In the genomic region with DNA sequence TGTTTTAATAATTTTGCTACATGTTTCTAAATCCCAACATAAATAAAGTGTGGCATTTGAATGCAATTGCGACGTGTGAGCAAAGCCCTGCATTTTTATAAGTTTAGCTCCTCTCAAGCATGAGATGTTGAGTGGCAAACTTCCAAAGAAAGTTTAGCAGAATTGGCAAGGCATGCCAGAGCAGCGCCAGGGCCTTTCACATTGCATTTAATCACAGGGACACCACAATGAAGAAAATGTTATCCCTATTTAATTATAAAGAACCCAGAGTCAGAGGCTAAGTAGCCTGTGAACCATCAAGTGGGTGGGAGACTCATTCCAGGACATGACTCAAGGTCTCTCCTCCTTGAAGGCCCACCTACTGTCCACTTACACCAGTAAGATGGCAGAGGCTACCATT, we compare ENCODE assay signal across 20 mouse cellular contexts. TPM values are rescaled to one million over a fixed set of nuclear protein-coding genes. Genes with fewer than 3 reads are reported as not detected.
A peak's percentile ranks its signal among the peaks of the same experiment; 100 is the strongest.
DNase-seq lines count a peak whose midpoint lies in the region; ATAC-seq and TF ChIP-seq lines count a peak whose summit lies in the region.
"Had no signal": no experiment of that assay in that cellular context is flagged by ENCODE, and none has a peak within 500 bp of the region (broad histone marks: within the 10 kb centered on the region; RNA-seq: fewer than 3 reads in every experiment).

No protein-coding gene starts in this region.

- TF ChIP-seq POLR2A in kidney, adult 2 months (IDR thresholded peaks at IDR 0.05; ENCODE audit: low read depth, low read length): no peak

- H3K4me1 ChIP-seq in forebrain, embryonic 13.5 days: peaks cover 7% of the 10 kb centered on the region; the same call in 1 of the 2 replicates
- no peaks in the 10 kb centered on the region for H3K4me1 ChIP-seq in forebrain, embryonic 10.5 days
- no peaks in the 10 kb centered on the region for H3K4me1 ChIP-seq in kidney, adult 2 months (ENCODE audit: control insufficient read depth, insufficient read depth, low read length)
- no peaks in the 10 kb centered on the region for H3K4me1 ChIP-seq in kidney, embryonic 16.5 days (ENCODE audit: insufficient read depth, low read length)
- no peaks in the 10 kb centered on the region for H3K4me1 ChIP-seq in liver, embryonic 11.5 days (replicated peaks; ENCODE audit: control insufficient read depth, insufficient read depth, low read length)
- H3K4me1 ChIP-seq: embryonic facial prominence, embryonic 15.5 days; liver, embryonic 12.5 days; midbrain, embryonic 10.5 days; neural tube, embryonic 13.5 days had no signal

- no peaks in the 10 kb centered on the region for H3K27me3 ChIP-seq in forebrain, embryonic 13.5 days
- H3K27me3 ChIP-seq in forebrain, embryonic 10.5 days (ENCODE audit: poor library complexity, severe bottlenecking): no peaks in the 10 kb centered on the region
- no peaks in the 10 kb centered on the region for H3K27me3 ChIP-seq in kidney, adult 2 months (replicated peaks; ENCODE audit: control insufficient read depth, insufficient read depth, low read length)
- H3K27me3 ChIP-seq in kidney, embryonic 16.5 days (ENCODE audit: insufficient read depth, low read length): no peaks in the 10 kb centered on the region
- H3K27me3 ChIP-seq in liver, embryonic 11.5 days (replicated peaks; ENCODE audit: control insufficient read depth, insufficient read depth, low read length): no peaks in the 10 kb centered on the region
- H3K27me3 ChIP-seq: embryonic facial prominence, embryonic 15.5 days; liver, embryonic 12.5 days; neural tube, embryonic 13.5 days had no signal

- no peak overlapping the region for H3K4me3 ChIP-seq in forebrain, embryonic 13.5 days
- H3K4me3 ChIP-seq in forebrain, embryonic 10.5 days: no peak overlapping the region
- H3K4me3 ChIP-seq in kidney, adult 2 months (ENCODE audit: insufficient read depth, low read depth, low read length): no peak overlapping the region
- no peak overlapping the region for H3K4me3 ChIP-seq in kidney, embryonic 16.5 days (ENCODE audit: low read length)
- H3K4me3 ChIP-seq in liver, embryonic 11.5 days (ENCODE audit: low read depth, low read length): no peak overlapping the region
- H3K4me3 ChIP-seq: embryonic facial prominence, embryonic 15.5 days; liver, embryonic 12.5 days; midbrain, embryonic 10.5 days; neural tube, embryonic 13.5 days had no signal

- ATAC-seq in forebrain, embryonic 13.5 days: peak; percentile 61; the same call in 1 of the 2 replicates
- ATAC-seq in kidney, embryonic 16.5 days (ENCODE audit: low FRiP score, low TSS enrichment): no peak
- ATAC-seq in liver, embryonic 11.5 days (replicated peaks; ENCODE audit: low FRiP score): no peak
- ATAC-seq: liver, embryonic 12.5 days had no signal

- H3K27ac ChIP-seq in forebrain, embryonic 13.5 days: no peak overlapping the region
- H3K27ac ChIP-seq in forebrain, embryonic 10.5 days: no peak overlapping the region
- no peak overlapping the region for H3K27ac ChIP-seq in kidney, adult 2 months (ENCODE audit: insufficient read depth, low read depth, low read length)
- H3K27ac ChIP-seq in kidney, embryonic 16.5 days (ENCODE audit: low read length): no peak overlapping the region
- no peak overlapping the region for H3K27ac ChIP-seq in liver, embryonic 11.5 days (ENCODE audit: low read depth, low read length)
- H3K27ac ChIP-seq: embryonic facial prominence, embryonic 15.5 days; kidney, postnatal 0 days; liver, embryonic 12.5 days; midbrain, embryonic 10.5 days; neural tube, embryonic 13.5 days had no signal

- DNase-seq in forebrain, embryonic 10.5 days (ENCODE audit: extremely low spot score, low spot score): no peak
- peak; percentile 22 for DNase-seq in kidney, adult 2 months
- DNase-seq in retina, embryonic 14.5 days (ENCODE audit: low spot score): peak; percentile 29
- no peak for DNase-seq in retina, postnatal 1 day
- no peak for DNase-seq in liver, embryonic 11.5 days (ENCODE audit: low spot score)
- DNase-seq: adrenal gland, adult 8-10 months; cerebellum, adult 11 months; cerebellum, postnatal 14 days; lung, adult 2 months; lung, postnatal 4 days; thymus, postnatal 25 days had no signal

- H3K9ac ChIP-seq in forebrain, embryonic 13.5 days: no peak overlapping the region
- no peak overlapping the region for H3K9ac ChIP-seq in kidney, embryonic 16.5 days (replicated peaks; ENCODE audit: low read length)
- no peak overlapping the region for H3K9ac ChIP-seq in liver, embryonic 11.5 days (ENCODE audit: low read depth, low read length)
- H3K9ac ChIP-seq: embryonic facial prominence, embryonic 15.5 days; liver, embryonic 12.5 days; neural tube, embryonic 13.5 days had no signal

- 36% methylated on average over 3 of the region's 3 CpGs for WGBS in forebrain, embryonic 13.5 days
- 88% methylated on average over 3 of the region's 3 CpGs for WGBS in forebrain, embryonic 10.5 days
- 42% methylated on average over 3 of the region's 3 CpGs for WGBS in kidney, adult 2 months
- 76% methylated on average over 3 of the region's 3 CpGs for WGBS in kidney, embryonic 16.5 days
- WGBS in liver, embryonic 11.5 days: 81% methylated on average over 3 of the region's 3 CpGs

- peaks cover 6% of the 10 kb centered on the region for H3K9me3 ChIP-seq in forebrain, embryonic 13.5 days (replicated peaks)
- H3K9me3 ChIP-seq in forebrain, embryonic 10.5 days: peaks cover 10% of the 10 kb centered on the region; the same call in 1 of the 2 replicates
- H3K9me3 ChIP-seq in kidney, embryonic 16.5 days (ENCODE audit: low read length): 0 out of 2 replicates have a peak, but pooled peaks cover 5% of the 10 kb centered on the region
- peaks cover 6% of the 10 kb centered on the region; the same call in 1 of the 2 replicates for H3K9me3 ChIP-seq in liver, embryonic 11.5 days (ENCODE audit: control insufficient read depth, low read length)
- H3K9me3 ChIP-seq: embryonic facial prominence, embryonic 15.5 days; liver, embryonic 12.5 days; neural tube, embryonic 13.5 days had no signal

- no peak overlapping the region for H3K4me2 ChIP-seq in forebrain, embryonic 13.5 days
- H3K4me2 ChIP-seq in kidney, embryonic 16.5 days (replicated peaks; ENCODE audit: low read depth, low read length): no peak overlapping the region
- H3K4me2 ChIP-seq in liver, embryonic 11.5 days: no peak overlapping the region
- H3K4me2 ChIP-seq: embryonic facial prominence, embryonic 15.5 days; liver, embryonic 12.5 days; neural tube, embryonic 13.5 days had no signal

- no peak for TF ChIP-seq CTCF in kidney, adult 2 months (conservative IDR thresholded peaks at IDR 0.05; ENCODE audit: insufficient read depth, insufficient read length, low read depth, low read length)

- H3K36me3 ChIP-seq in forebrain, embryonic 13.5 days (ENCODE audit: poor library complexity, severe bottlenecking): no peaks in the 10 kb centered on the region
- no peaks in the 10 kb centered on the region for H3K36me3 ChIP-seq in forebrain, embryonic 10.5 days (replicated peaks)
- no peaks in the 10 kb centered on the region for H3K36me3 ChIP-seq in kidney, adult 2 months (ENCODE audit: control insufficient read depth, insufficient read depth, low read length)
- no peaks in the 10 kb centered on the region for H3K36me3 ChIP-seq in kidney, embryonic 16.5 days (ENCODE audit: insufficient read depth, low read length)
- no peaks in the 10 kb centered on the region for H3K36me3 ChIP-seq in liver, embryonic 11.5 days (ENCODE audit: control insufficient read depth, insufficient read depth, low read length)
- H3K36me3 ChIP-seq: embryonic facial prominence, embryonic 15.5 days; G1E; liver, embryonic 12.5 days; midbrain, embryonic 10.5 days; neural tube, embryonic 13.5 days had no signal

RNA-seq across cellular contexts. Expression of a gene that starts 58.8 kb away (rescaled TPM):
- polyA plus RNA-seq in forebrain, embryonic 13.5 days (2015; fragmentation: Nextera tagmentation; extraction: Ambion mirVana): 29.4 and 32.4 TPM in 2 replicates
- 41.3 and 41.6 TPM in 2 replicates for polyA plus RNA-seq in forebrain, embryonic 10.5 days (2016; fragmentation: Nextera tagmentation; extraction: Ambion mirVana)
- 3.7 and 4.4 TPM in 2 replicates for polyA plus RNA-seq in kidney, adult 2 months (2012; rRNA removed)
- 28.3 and 28.9 TPM in 2 replicates for polyA plus RNA-seq in kidney, embryonic 16.5 days (2015; fragmentation: Nextera tagmentation; extraction: Ambion mirVana)
- polyA plus RNA-seq in liver, embryonic 11.5 days (2014; fragmentation: Nextera tagmentation; extraction: Ambion mirVana): 27.4 and 32.7 TPM in 2 replicates

RNA-seq across cellular contexts. Expression of a gene that starts 59.1 kb away (rescaled TPM):
- polyA plus RNA-seq in forebrain, embryonic 13.5 days (2015; fragmentation: Nextera tagmentation; extraction: Ambion mirVana): 12.2 and 15.2 TPM in 2 replicates
- 3.4 and 6.6 TPM in 2 replicates for polyA plus RNA-seq in forebrain, embryonic 10.5 days (2016; fragmentation: Nextera tagmentation; extraction: Ambion mirVana)
- polyA plus RNA-seq in kidney, adult 2 months (2012; rRNA removed): 0.20 TPM in 1 of 2 replicates, not detected in the other
- polyA plus RNA-seq in kidney, embryonic 16.5 days (2015; fragmentation: Nextera tagmentation; extraction: Ambion mirVana): 0.22 and 0.48 TPM in 2 replicates
- polyA plus RNA-seq in liver, embryonic 11.5 days (2014; fragmentation: Nextera tagmentation; extraction: Ambion mirVana): 1.1 and 2.9 TPM in 2 replicates
- polyA plus RNA-seq: intestine, embryonic 14.5 days had no signal

Comparison
In these comparisons a context has a peak if more than half of its experiments do, and no peak if none do; other contexts are left out.
1. DNase-seq: peak in kidney, adult 2 months (single experiment) and retina, embryonic 14.5 days (single experiment); none in forebrain, embryonic 10.5 days (single experiment), retina, postnatal 1 day (single experiment) and liver, embryonic 11.5 days (single experiment).